Mouse (Mus musculus) spleen, embryonic (tissue): Measurements from ENCODE around the gene Eipr1.
"Not testable (repeated sequence)": the region's sequence is repeated elsewhere in the genome, so short reads cannot be mapped to it uniquely, and the experiment has no call there.

Experiments
- CTCF ChIA-PET: fragments of 350-600 bp; sonication (Branson Sonifier 250); formaldehyde crosslinking; loops from one replicate; lab custom pipeline; 2022; lab: Charles Lee

The Eipr1 gene

GRCm38 (mm10) chr12:28887712-28888111, 136.1 kb downstream of the Eipr1 start:
- CTCF ChIA-PET = no interaction called here

GRCm38 (mm10) chr12:28889068-28889674, 137.6 kb downstream of the Eipr1 start:
- CTCF ChIA-PET = no interaction called here

- CTCF ChIA-PET = no interaction called here
Measured at GRCm38 (mm10) chr12:28891523-28891922, 139.9 kb downstream of the Eipr1 start.

GRCm38 (mm10) chr12:28896577-28896976, 145.0 kb downstream of the Eipr1 start:
- CTCF ChIA-PET = no interaction called here

GRCm38 (mm10) chr12:28898307-28898706, 146.7 kb downstream of the Eipr1 start:
- CTCF ChIA-PET = no interaction called here

- CTCF ChIA-PET = no interaction called here
Measured at GRCm38 (mm10) chr12:28899696-28900095, 148.1 kb downstream of the Eipr1 start.

- CTCF ChIA-PET = no interaction called here
Measured at GRCm38 (mm10) chr12:28900341-28900740, 148.7 kb downstream of the Eipr1 start.

GRCm38 (mm10) chr12:28902132-28902531, 150.5 kb downstream of the Eipr1 start:
- CTCF ChIA-PET = no interaction called here

GRCm38 (mm10) chr12:28903082-28903481, 151.5 kb downstream of the Eipr1 start:
- CTCF ChIA-PET = no interaction called here

GRCm38 (mm10) chr12:28905486-28905885, 153.9 kb downstream of the Eipr1 start:
- CTCF ChIA-PET = no interaction called here

- CTCF ChIA-PET = no interaction called here
Measured at GRCm38 (mm10) chr12:28906016-28906415, 154.4 kb downstream of the Eipr1 start.

- CTCF ChIA-PET = no interaction called here
Measured at GRCm38 (mm10) chr12:28906809-28907297, 155.2 kb downstream of the Eipr1 start.

- CTCF ChIA-PET = no interaction called here
Measured at GRCm38 (mm10) chr12:28907814-28908213, 156.2 kb downstream of the Eipr1 start.

- CTCF ChIA-PET = no interaction called here
Measured at GRCm38 (mm10) chr12:28909851-28910250, 158.2 kb downstream of the Eipr1 start.

GRCm38 (mm10) chr12:28910568-28910967, 159.0 kb downstream of the Eipr1 start:
- CTCF ChIA-PET = no interaction called here

GRCm38 (mm10) chr12:28912351-28912936, 160.8 kb downstream of the Eipr1 start:
- CTCF ChIA-PET = no interaction called here

GRCm38 (mm10) chr12:28913099-28913498, 161.5 kb downstream of the Eipr1 start:
- CTCF ChIA-PET = no interaction called here

GRCm38 (mm10) chr12:28914056-28914455, 162.5 kb downstream of the Eipr1 start:
- CTCF ChIA-PET = not testable (repeated sequence)
